Mouse (Mus musculus) heart, embryonic 15.5 days (tissue): ENCODE data around the gene Hecw1. TPM values are rescaled to one million over a fixed set of nuclear protein-coding genes. Genes with fewer than 3 reads are reported as not detected.

Source experiments
- ATAC-seq: fragments of 200-750 bp; cut with Nextera tagmentation; replicated peaks from 2 replicates; pipeline ENCODE4 v1.8.0; 2017; ENCODE audit warnings: low read depth, moderate TSS enrichment; ENCODE audit not compliant: insufficient number of reproducible peaks, insufficient read depth, low FRiP score
- H3K27ac ChIP-seq: fragments of 300-500 bp; sonication (generic); 2 replicates; pipeline ENCODE4 v1.5.1; 2015; ENCODE audit warnings: mild to moderate bottlenecking, inconsistent platforms
- H3K27me3 ChIP-seq: fragments of 300-500 bp; sonication (generic); 2 replicates; pipeline ENCODE4 v1.6.1; 2015; ENCODE audit warnings: inconsistent platforms
- H3K36me3 ChIP-seq: fragments of 300-500 bp; sonication (generic); 2 replicates; pipeline ENCODE4 v1.6.1; 2015; ENCODE audit warnings: mild to moderate bottlenecking, inconsistent platforms
- H3K4me1 ChIP-seq: fragments of 300-500 bp; sonication (generic); replicated peaks from 2 replicates; pipeline ENCODE4 v1.6.1; 2015; ENCODE audit warnings: inconsistent platforms
- H3K4me2 ChIP-seq: fragments of 300-500 bp; sonication (generic); 2 replicates; pipeline ENCODE4 v1.6.1; 2015; ENCODE audit warnings: inconsistent platforms, mild to moderate bottlenecking, moderate library complexity
- H3K4me3 ChIP-seq: fragments of 300-500 bp; sonication (generic); 2 replicates; pipeline ENCODE4 v1.5.1; 2015; ENCODE audit warnings: mild to moderate bottlenecking, inconsistent platforms
- H3K9ac ChIP-seq: fragments of 300-500 bp; sonication (generic); 2 replicates; pipeline ENCODE4 v1.6.1; 2015; ENCODE audit warnings: mild to moderate bottlenecking, inconsistent platforms
- H3K9me3 ChIP-seq: fragments of 300-500 bp; sonication (generic); replicated peaks from 2 replicates; pipeline ENCODE4 v1.6.1; 2016; ENCODE audit warnings: inconsistent platforms
- WGBS: fragments of 180-500 bp; shearing (Covaris S2); methylation state at CpG from one replicate; pipeline ENCODE4 v1.1.7; 2015; ENCODE audit warnings: mixed read lengths; 5-methylcytosine and 5-hydroxymethylcytosine counted together
- polyA plus RNA-seq: library from polyadenylated mRNA; unstranded; fragments of >200 nt; fragmentation: Nextera tagmentation; extraction: Ambion mirVana; gene quantifications from 2 replicates; pipeline ENCODE4 v1.2.1, GENCODE M21; 2015

Hecw1 gene
- polyA plus RNA-seq, 1 experiment from 2014 or later = 0.40 TPM

DNA sequence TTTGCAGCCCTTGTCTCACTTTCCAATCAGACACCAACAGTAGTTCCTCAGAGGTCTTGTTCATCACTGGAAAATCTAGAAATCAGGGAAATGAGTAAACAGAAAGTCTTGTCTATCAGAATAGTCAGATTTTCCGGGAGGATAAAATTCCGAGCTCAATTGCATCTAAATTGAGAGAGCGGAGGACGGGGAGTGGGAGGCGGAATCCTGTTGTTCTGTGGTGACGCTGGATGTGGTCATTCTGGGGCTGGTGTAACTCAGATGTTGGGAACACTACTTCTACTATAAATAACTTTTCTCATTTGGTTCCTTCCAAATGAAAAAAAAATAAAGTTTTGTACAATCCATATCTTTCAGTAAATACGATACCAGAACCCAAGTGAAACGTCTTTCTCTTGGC is 24.2 kb downstream of the Hecw1 start:
- H3K4me2 ChIP-seq = no peak overlapping the region
- no peaks in the 10 kb centered on the region for H3K4me1 ChIP-seq
- no peak overlapping the region for H3K9ac ChIP-seq
- no peak overlapping the region for H3K4me3 ChIP-seq
- no peaks in the 10 kb centered on the region for H3K27me3 ChIP-seq
- H3K27ac ChIP-seq = no peak overlapping the region
- 75% methylated on average over 8 of the region's 8 CpGs for WGBS
- no peaks in the 10 kb centered on the region for H3K36me3 ChIP-seq
- ATAC-seq = no peak
- H3K9me3 ChIP-seq = no peaks in the 10 kb centered on the region

DNA sequence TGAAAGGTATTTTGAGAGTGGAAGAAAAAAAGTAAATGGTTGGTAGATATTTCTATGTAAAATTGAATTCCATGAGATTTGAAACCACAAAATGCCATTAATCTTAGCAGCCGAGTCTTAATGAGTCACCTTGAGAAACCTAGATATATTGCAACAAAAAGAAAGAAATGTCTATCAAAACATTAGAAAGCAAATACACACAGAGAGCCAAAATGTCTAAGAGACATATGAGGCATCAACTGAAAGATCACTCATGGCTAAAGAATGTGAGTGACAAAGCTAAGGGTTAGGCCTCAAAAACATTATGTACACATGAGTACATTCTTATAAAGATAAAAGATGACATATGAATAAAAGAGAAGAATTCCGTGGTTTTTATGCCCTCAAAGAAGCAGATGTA is 26.1 kb downstream of the Hecw1 start:
- no peak overlapping the region for H3K4me3 ChIP-seq
- H3K4me1 ChIP-seq = no peaks in the 10 kb centered on the region
- no peak overlapping the region for H3K4me2 ChIP-seq
- H3K27ac ChIP-seq = no peak overlapping the region
- H3K36me3 ChIP-seq = no peaks in the 10 kb centered on the region
- 73% methylated on average over 2 of the region's 2 CpGs for WGBS
- no peak overlapping the region for H3K9ac ChIP-seq
- H3K9me3 ChIP-seq = no peaks in the 10 kb centered on the region
- H3K27me3 ChIP-seq = no peaks in the 10 kb centered on the region
- ATAC-seq = no peak

DNA sequence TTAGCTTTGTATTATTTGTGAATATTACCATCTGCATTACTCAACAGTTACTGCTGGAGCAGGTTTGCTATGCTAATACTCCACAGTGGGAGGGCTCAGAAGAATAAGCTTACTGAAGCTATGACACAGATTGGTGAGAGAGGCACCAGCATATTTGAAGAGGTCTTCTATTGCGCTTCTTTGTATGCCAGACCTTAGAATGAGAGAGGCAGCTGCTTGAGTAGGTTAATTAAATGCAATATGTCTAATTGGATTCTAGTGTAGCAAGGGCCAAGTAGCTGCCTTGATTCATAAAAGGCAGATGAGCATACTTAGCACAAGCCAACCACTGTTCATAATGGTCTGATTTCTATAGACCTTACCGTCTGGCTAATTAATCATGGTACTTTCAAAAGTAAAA is 35.2 kb downstream of the Hecw1 start:
- Histone ChIP-seq H3K4me3 (no peak overlapping the region), H3K4me1 (no peaks in the 10 kb centered on the region), H3K9me3 (no peaks in the 10 kb centered on the region), H3K4me2 (no peak overlapping the region), H3K9ac (no peak overlapping the region), H3K27ac (no peak overlapping the region), H3K36me3 (no peaks in the 10 kb centered on the region), H3K27me3 (no peaks in the 10 kb centered on the region)
- WGBS = 91% methylated on average over 2 of the region's 2 CpGs
- no peak for ATAC-seq

DNA sequence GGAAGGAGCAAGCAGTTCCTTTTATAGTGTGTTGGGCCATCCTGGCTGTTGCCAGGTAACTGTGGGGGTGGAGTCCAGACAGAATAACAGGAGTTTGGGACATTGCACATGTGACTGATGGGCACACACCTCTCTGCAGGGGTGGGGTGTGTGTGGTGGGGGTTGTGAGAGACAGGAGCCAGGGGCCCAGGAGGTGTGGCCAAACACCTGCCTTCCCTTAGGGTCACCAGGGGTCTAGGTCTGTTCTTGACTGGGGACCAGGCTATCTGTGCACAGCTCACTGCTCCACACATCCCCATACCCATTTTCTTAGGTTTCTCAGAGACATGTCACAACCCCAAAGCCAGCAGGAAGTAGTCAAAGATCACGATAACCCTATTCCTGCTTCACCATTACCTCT is 51.9 kb downstream of the Hecw1 start:
- no peaks in the 10 kb centered on the region for H3K36me3 ChIP-seq
- H3K9me3 ChIP-seq = no peaks in the 10 kb centered on the region
- H3K9ac ChIP-seq = no peak overlapping the region
- WGBS = 77% methylated on average over 1 of the region's 1 CpGs
- no peak overlapping the region for H3K4me3 ChIP-seq
- H3K4me1 ChIP-seq = no peaks in the 10 kb centered on the region
- H3K27ac ChIP-seq = no peak overlapping the region
- 0 out of 2 replicates have a peak, but pooled peaks have one; percentile 18 for ATAC-seq
- H3K4me2 ChIP-seq = no peak overlapping the region
- no peaks in the 10 kb centered on the region for H3K27me3 ChIP-seq

DNA sequence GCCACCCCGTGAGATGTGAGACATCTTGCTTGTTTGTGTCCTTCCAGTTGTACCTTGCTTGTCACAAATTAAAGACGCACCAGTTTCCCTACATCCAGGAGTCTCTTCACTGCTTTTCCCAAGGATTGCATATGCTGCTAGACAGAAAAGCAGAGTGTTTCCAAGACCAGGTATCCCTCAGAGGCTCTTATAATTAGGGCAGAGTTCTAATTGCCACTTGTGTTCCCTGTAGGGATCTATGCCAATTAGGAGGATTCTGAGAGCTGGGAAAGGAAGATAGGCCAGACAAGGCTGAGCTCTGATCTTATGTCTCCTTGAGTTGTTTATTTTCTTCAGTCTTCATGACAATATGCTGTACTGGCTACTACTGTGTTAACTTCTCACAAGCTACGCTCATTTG is 55.5 kb downstream of the Hecw1 start:
- Histone ChIP-seq H3K9ac (no peak overlapping the region), H3K4me2 (no peak overlapping the region), H3K4me3 (no peak overlapping the region), H3K36me3 (no peaks in the 10 kb centered on the region), H3K27me3 (no peaks in the 10 kb centered on the region), H3K9me3 (no peaks in the 10 kb centered on the region), H3K27ac (no peak overlapping the region), H3K4me1 (no peaks in the 10 kb centered on the region)
- WGBS = 75% methylated on average over 3 of the region's 3 CpGs
- ATAC-seq = no peak

DNA sequence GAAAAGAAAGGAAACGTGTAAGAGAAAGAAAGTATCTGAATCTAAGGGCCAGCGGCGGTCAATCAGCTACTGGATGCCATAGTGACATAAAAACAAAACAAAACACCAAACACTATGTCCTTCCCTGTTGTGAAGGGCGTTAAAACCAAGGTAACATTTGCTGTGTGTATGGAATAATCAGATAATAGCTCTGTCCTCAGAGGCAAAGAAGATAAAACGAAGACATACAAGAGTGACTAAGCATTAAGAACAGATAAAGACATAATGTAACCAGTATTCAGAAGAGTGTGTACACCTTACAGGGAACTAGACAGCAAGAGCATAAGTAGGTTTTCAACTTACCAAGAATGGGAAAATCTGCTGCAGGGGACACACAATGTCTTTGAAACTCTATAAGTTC is 62.0 kb downstream of the Hecw1 start:
- no peaks in the 10 kb centered on the region for H3K9me3 ChIP-seq
- H3K27me3 ChIP-seq = no peaks in the 10 kb centered on the region
- no peak overlapping the region for H3K27ac ChIP-seq
- no peak overlapping the region for H3K4me2 ChIP-seq
- no peak overlapping the region for H3K9ac ChIP-seq
- ATAC-seq = no peak
- H3K36me3 ChIP-seq = no peaks in the 10 kb centered on the region
- no peak overlapping the region for H3K4me3 ChIP-seq
- WGBS = 72% methylated on average over 5 of the region's 5 CpGs
- H3K4me1 ChIP-seq = no peaks in the 10 kb centered on the region

DNA sequence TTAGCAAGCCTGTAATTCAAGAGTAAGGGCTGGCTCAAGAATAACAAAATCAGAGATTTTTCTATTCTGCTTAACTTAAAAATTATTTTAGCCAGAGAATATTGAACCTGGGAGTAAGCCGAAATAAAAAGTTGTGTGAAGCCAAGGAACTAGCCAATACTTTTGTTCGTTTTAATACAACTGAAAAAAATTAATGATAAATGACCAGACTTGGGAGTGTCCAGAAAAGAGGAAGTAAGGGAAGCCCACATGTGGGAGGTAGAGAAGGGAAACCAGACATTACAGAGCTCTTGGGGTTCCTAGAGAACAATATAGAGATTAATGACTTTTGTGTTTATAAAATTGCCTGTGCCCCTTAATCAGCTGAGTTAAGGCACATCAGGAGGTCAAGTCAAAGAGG is 66.0 kb downstream of the Hecw1 start:
- 65% methylated on average over 2 of the region's 2 CpGs for WGBS
- Histone ChIP-seq H3K36me3 (no peaks in the 10 kb centered on the region), H3K4me2 (no peak overlapping the region), H3K9me3 (no peaks in the 10 kb centered on the region), H3K9ac (no peak overlapping the region), H3K27me3 (no peaks in the 10 kb centered on the region), H3K27ac (no peak overlapping the region), H3K4me3 (no peak overlapping the region), H3K4me1 (no peaks in the 10 kb centered on the region)
- ATAC-seq = no peak

DNA sequence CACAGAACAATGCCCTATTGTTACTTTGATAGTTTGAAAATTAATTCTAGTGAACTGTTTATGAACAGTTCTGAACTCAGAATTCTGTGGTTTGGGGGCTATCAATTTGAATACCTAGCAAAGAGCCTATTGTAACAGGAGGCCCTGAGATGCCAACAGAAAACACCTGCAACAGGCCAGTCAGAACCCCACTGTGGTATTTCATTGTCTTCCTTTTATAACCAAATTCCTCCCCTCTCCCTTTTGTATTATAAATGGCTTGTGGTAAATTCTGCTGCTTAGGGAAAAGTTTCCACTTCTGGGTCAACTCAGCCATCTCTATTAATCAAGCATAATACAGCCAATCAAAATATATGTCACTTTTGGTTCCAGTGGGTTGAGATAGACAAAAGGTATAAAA is 83.5 kb downstream of the Hecw1 start:
- no peak overlapping the region for H3K9ac ChIP-seq
- H3K4me1 ChIP-seq = no peaks in the 10 kb centered on the region
- no peak overlapping the region for H3K4me3 ChIP-seq
- H3K4me2 ChIP-seq = no peak overlapping the region
- H3K36me3 ChIP-seq = no peaks in the 10 kb centered on the region
- no peak for ATAC-seq
- no peaks in the 10 kb centered on the region for H3K27me3 ChIP-seq
- no peak overlapping the region for H3K27ac ChIP-seq
- no peaks in the 10 kb centered on the region for H3K9me3 ChIP-seq

DNA sequence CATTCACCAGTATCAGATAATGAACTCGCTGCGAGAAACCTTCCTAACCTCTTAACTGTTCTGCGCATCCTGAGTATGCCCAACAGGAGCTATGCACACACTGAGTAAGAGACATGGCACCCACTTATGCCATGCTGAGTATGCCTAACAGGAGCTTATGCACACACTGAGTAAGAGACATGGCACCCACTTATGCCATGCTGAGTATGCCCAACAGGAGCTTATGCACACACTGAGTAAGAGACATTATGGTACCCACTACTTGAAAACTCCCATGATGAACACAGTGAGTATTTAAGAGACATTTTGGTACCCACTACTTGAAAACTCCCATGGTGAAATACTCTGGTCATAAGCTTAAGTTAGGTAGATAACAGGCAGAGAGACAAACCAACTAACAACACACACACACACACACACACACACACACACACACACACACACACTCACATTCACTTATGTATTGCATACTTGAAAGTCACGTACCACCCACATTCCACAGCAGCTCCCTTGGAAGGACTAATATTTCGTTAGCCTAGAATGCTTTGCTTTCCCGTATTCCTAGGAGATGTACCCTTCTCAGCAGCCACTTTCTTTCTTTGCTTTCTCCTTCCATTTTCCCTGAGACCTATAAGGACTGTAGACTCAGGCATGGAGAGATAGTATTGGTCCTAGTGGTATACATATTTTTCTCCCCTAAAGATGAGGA is 94.0 kb downstream of the Hecw1 start:
- no peak overlapping the region for H3K27ac ChIP-seq
- no peak overlapping the region for H3K4me2 ChIP-seq
- no peaks in the 10 kb centered on the region for H3K36me3 ChIP-seq
- no peak overlapping the region for H3K9ac ChIP-seq
- no peak overlapping the region for H3K4me3 ChIP-seq
- WGBS = 81% methylated on average over 6 of the region's 6 CpGs
- no peaks in the 10 kb centered on the region for H3K4me1 ChIP-seq
- ATAC-seq = no peak
- H3K9me3 ChIP-seq = no peaks in the 10 kb centered on the region
- no peaks in the 10 kb centered on the region for H3K27me3 ChIP-seq

DNA sequence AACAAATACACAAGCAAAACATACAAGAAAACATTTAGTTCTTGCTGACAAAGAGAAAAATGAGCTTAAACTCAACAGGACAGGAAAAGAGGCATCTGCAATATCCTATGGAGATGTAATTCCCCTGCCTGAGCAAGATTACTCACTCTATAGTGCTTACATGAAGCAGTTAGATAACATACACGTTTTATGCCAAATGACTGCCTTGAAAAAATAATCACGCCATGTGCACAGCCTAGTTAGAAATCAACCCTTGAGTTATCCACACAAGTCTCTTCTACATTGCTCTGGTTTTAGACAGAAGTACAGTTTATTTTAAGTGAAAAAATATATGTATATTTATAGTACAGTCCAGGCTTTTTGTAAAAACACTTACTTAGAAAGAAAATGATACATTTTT is 98.2 kb downstream of the Hecw1 start:
- Histone ChIP-seq H3K27me3 (no peaks in the 10 kb centered on the region), H3K9me3 (no peaks in the 10 kb centered on the region), H3K27ac (no peak overlapping the region), H3K4me1 (no peaks in the 10 kb centered on the region), H3K9ac (no peak overlapping the region), H3K4me3 (no peak overlapping the region), H3K4me2 (no peak overlapping the region), H3K36me3 (no peaks in the 10 kb centered on the region)
- no peak for ATAC-seq
- WGBS = 52% methylated on average over 2 of the region's 2 CpGs

DNA sequence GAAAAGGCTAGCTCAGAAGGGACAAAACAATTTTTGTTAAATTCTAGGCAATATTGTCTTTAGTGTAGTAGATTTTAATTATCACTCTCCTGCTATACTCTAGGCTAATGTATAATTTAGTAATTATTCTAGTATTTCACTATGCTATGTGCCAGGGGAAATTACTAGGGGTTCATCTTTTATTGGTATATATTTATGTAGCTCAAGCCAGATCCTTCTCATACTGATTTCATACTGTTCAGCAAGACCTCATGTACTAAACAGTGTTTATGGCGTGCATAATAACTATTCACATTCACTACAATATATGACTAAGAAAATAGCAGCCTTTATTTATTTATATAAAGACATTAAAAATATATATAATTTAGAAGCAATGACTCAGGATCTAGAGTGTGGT is 109.6 kb downstream of the Hecw1 start:
- Histone ChIP-seq H3K9me3 (no peaks in the 10 kb centered on the region), H3K4me3 (no peak overlapping the region), H3K27ac (no peak overlapping the region), H3K4me2 (no peak overlapping the region), H3K9ac (no peak overlapping the region), H3K27me3 (no peaks in the 10 kb centered on the region), H3K4me1 (no peaks in the 10 kb centered on the region), H3K36me3 (no peaks in the 10 kb centered on the region)
- 84% methylated on average over 1 of the region's 1 CpGs for WGBS
- no peak for ATAC-seq

DNA sequence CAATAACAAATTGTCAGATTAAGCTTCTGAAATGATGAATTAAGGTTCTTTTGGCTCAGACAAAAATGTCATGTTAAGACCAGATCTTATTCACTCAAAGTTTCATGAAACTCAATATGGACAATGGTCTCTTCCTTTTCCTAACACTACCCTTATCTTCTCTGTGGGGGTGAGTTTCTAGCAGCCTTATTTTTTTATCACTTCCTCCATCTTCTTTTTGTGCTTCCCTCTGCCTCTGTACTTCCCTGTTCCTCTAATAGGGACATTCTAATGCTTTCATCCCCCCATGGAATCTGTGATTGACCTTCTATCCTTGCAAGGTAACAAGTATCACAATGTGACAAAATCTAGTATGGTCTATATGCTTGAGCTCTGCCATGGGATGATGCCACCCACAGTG is 148.6 kb downstream of the Hecw1 start:
- Histone ChIP-seq H3K9me3 (no peaks in the 10 kb centered on the region), H3K27me3 (no peaks in the 10 kb centered on the region), H3K36me3 (no peaks in the 10 kb centered on the region), H3K4me1 (no peaks in the 10 kb centered on the region), H3K4me2 (no peak overlapping the region), H3K27ac (no peak overlapping the region), H3K9ac (no peak overlapping the region), H3K4me3 (no peak overlapping the region)
- no peak for ATAC-seq
